Mouse (Mus musculus) left cerebral cortex, adult 11 months (tissue): Measurements from ENCODE around the gene Spata1.
"Not testable (repeated sequence)": the region's sequence is repeated elsewhere in the genome, so short reads cannot be mapped to it uniquely, and the experiment has no call there.

Experiments
- DNase-seq: peaks from one replicate; pipeline ENCODE4 v3.0.0; 2022; ENCODE audit warnings: low spot score

The Spata1 gene

GRCm38 (mm10) chr3:146451375-146451774 lies 48.2 kb downstream of the Spata1 start:
- DNase-seq, result no peak

GRCm38 (mm10) chr3:146450371-146450841 lies 49.1 kb downstream of the Spata1 start:
- DNase-seq, result peak; percentile 86

GRCm38 (mm10) chr3:146449745-146450250 lies 49.8 kb downstream of the Spata1 start, which contains the start of gene Ctbs:
TSS of gene Ctbs (plus strand) at chr3:146449795.
- no peak for DNase-seq

GRCm38 (mm10) chr3:146448969-146449368 lies 50.6 kb downstream of the Spata1 start:
- DNase-seq, result no peak

- DNase-seq, result no peak
Observed at GRCm38 (mm10) chr3:146448372-146448771, 51.2 kb downstream of the Spata1 start.

GRCm38 (mm10) chr3:146447598-146447997 lies 52.0 kb downstream of the Spata1 start:
- no peak for DNase-seq

GRCm38 (mm10) chr3:146447156-146447555 lies 52.4 kb downstream of the Spata1 start:
- DNase-seq, result no peak

GRCm38 (mm10) chr3:146444880-146445279 lies 54.7 kb downstream of the Spata1 start:
- no peak for DNase-seq

- no peak for DNase-seq
Observed at GRCm38 (mm10) chr3:146443380-146443779, 56.2 kb downstream of the Spata1 start.

GRCm38 (mm10) chr3:146442936-146443335 lies 56.6 kb downstream of the Spata1 start:
- no peak for DNase-seq

- no peak for DNase-seq
Observed at GRCm38 (mm10) chr3:146442484-146442883, 57.1 kb downstream of the Spata1 start.

GRCm38 (mm10) chr3:146440422-146440821 lies 59.1 kb downstream of the Spata1 start:
- DNase-seq, result no peak

GRCm38 (mm10) chr3:146440011-146440410 lies 59.5 kb downstream of the Spata1 start:
- DNase-seq, result no peak

- DNase-seq, result no peak
Observed at GRCm38 (mm10) chr3:146436114-146436513, 63.4 kb downstream of the Spata1 start.

- no peak for DNase-seq
Observed at GRCm38 (mm10) chr3:146435533-146435932, 64.0 kb downstream of the Spata1 start.

GRCm38 (mm10) chr3:146434686-146435085 lies 64.9 kb downstream of the Spata1 start:
- DNase-seq, result no peak

GRCm38 (mm10) chr3:146433681-146434350 lies 65.7 kb downstream of the Spata1 start:
- DNase-seq, result no peak

- not testable (repeated sequence) for DNase-seq
Observed at GRCm38 (mm10) chr3:146433063-146433462, 66.5 kb downstream of the Spata1 start.

GRCm38 (mm10) chr3:146426489-146426888 lies 73.1 kb downstream of the Spata1 start:
- DNase-seq, result no peak

- DNase-seq, result no peak
Observed at GRCm38 (mm10) chr3:146425902-146426301, 73.7 kb downstream of the Spata1 start.

GRCm38 (mm10) chr3:146424306-146424900 lies 75.2 kb downstream of the Spata1 start:
- DNase-seq, result no peak

GRCm38 (mm10) chr3:146423710-146424109 lies 75.8 kb downstream of the Spata1 start:
- no peak for DNase-seq

GRCm38 (mm10) chr3:146421787-146422186 lies 77.8 kb downstream of the Spata1 start:
- DNase-seq, result no peak
